Mouse (Mus musculus) erythroblast, embryonic 14.5 days (primary cell): ENCODE results near the gene Snd1.

Experiments
- GATA1 ChIP-seq: IDR thresholded peaks from 2 replicates; pipeline ENCODE4 v1.6.1; 2012; ENCODE audit warnings: low read length, inconsistent platforms, mixed read lengths
- TAL1 ChIP-seq: IDR thresholded peaks from 3 replicates; pipeline ENCODE4 v1.6.1; 2012; ENCODE audit warnings: low read length, inconsistent platforms, mixed read lengths

- no peak for TF ChIP-seq GATA1
- TF ChIP-seq TAL1 = no peak
Measured at GRCm38 (mm10) chr6:28618751-28619153, 143.8 kb downstream of the Snd1 start.
